Comparison of ENCODE assay signal across 32 mouse cellular contexts in the genomic region with DNA sequence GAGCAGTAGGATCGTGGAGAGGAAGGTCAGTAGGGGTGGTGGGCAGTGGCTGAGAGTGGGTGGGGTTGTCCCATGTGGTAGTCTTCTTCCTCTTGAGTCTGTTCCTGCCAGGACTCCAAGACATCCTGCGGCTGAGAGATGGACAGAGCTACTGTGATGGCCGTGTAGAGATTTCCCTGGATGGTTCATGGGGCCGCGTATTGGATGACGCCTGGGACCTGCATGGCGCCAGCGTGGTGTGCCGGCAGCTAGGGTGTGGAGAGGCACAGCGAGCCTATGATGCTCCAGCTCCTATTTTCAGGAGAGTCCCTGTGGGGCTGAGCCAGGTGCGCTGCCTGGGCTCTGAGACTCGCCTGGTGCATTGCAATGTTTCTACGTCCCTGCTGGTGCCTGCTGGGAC. TPM values are rescaled to one million over a fixed set of nuclear protein-coding genes. Genes with fewer than 3 reads are reported as not detected.
"Had no signal": no experiment of that assay in that cellular context is flagged by ENCODE, and none has a peak within 500 bp of the region (broad histone marks: within the 10 kb centered on the region; RNA-seq: fewer than 3 reads in every experiment).

No protein-coding gene starts in this region.

- H3K9me3 ChIP-seq: heart, embryonic 13.5 days; heart, embryonic 15.5 days; hindbrain, embryonic 12.5 days; kidney, embryonic 15.5 days; limb, embryonic 13.5 days; limb, embryonic 15.5 days; liver, embryonic 12.5 days had no signal

- H3K4me1 ChIP-seq: heart, embryonic 13.5 days; heart, embryonic 15.5 days; hindbrain, embryonic 10.5 days; hindbrain, embryonic 12.5 days; kidney, embryonic 15.5 days; limb, embryonic 13.5 days; limb, embryonic 15.5 days; liver, embryonic 12.5 days had no signal

- H3K27me3 ChIP-seq: heart, embryonic 13.5 days; heart, embryonic 15.5 days; hindbrain, embryonic 12.5 days; kidney, embryonic 15.5 days; limb, embryonic 13.5 days; limb, embryonic 15.5 days; liver, embryonic 12.5 days had no signal

- DNase-seq: gastrocnemius, adult 2 months; gastrocnemius, postnatal 10 days; gastrocnemius, postnatal 25 days; heart, adult 2 months; heart, postnatal 14 days; heart, postnatal 4 days; kidney, adult 18-20 months; kidney, adult 8-10 months; kidney, postnatal 14 days; kidney, postnatal 36 days; layer of hippocampus, adult 9-11 months; layer of hippocampus, postnatal 36 days; left cerebral cortex, postnatal 4 days had no signal

- H3K4me3 ChIP-seq: gastrocnemius, adult 2 months; heart, adult 2 months; heart, embryonic 13.5 days; heart, embryonic 15.5 days; hindbrain, embryonic 10.5 days; hindbrain, embryonic 12.5 days; kidney, embryonic 15.5 days; limb, embryonic 13.5 days; limb, embryonic 15.5 days; liver, embryonic 12.5 days had no signal

- H3K9ac ChIP-seq: heart, embryonic 13.5 days; heart, embryonic 15.5 days; hindbrain, embryonic 12.5 days; hindbrain, embryonic 14.5 days; kidney, embryonic 15.5 days; limb, embryonic 13.5 days; limb, embryonic 15.5 days; liver, embryonic 12.5 days had no signal

- H3K27ac ChIP-seq: gastrocnemius, adult 2 months; heart, adult 2 months; heart, embryonic 13.5 days; heart, embryonic 15.5 days; hindbrain, embryonic 10.5 days; hindbrain, embryonic 12.5 days; hindbrain, embryonic 14.5 days; kidney, embryonic 15.5 days; kidney, postnatal 0 days; limb, embryonic 13.5 days; limb, embryonic 15.5 days; liver, embryonic 12.5 days had no signal

- H3K36me3 ChIP-seq: heart, embryonic 13.5 days; heart, embryonic 15.5 days; hindbrain, embryonic 10.5 days; hindbrain, embryonic 12.5 days; kidney, embryonic 15.5 days; limb, embryonic 13.5 days; limb, embryonic 15.5 days; liver, embryonic 12.5 days had no signal

- H3K4me2 ChIP-seq: heart, embryonic 11.5 days; heart, embryonic 13.5 days; heart, embryonic 15.5 days; hindbrain, embryonic 12.5 days; hindbrain, embryonic 14.5 days; kidney, embryonic 15.5 days; limb, embryonic 13.5 days; limb, embryonic 15.5 days; liver, embryonic 12.5 days had no signal

- ATAC-seq: hindbrain, embryonic 16.5 days; inflammation-experienced regulatory T-cells, adult 6 months; intestine, postnatal 0 days; liver, embryonic 12.5 days had no signal

RNA-seq across cellular contexts. Expression of gene Cd163l1, which starts 6.1 kb away (rescaled TPM):
- polyA plus RNA-seq: heart, embryonic 11.5 days; heart, postnatal 0 days; hindbrain, embryonic 10.5 days; hindbrain, embryonic 12.5 days; hindbrain, embryonic 14.5 days; hindbrain, embryonic 16.5 days; kidney, embryonic 15.5 days; limb, embryonic 11.5 days; limb, embryonic 15.5 days; liver, embryonic 12.5 days had no signal

RNA-seq across cellular contexts. Expression of gene Olfr524, which starts 18.4 kb away (rescaled TPM):
- polyA plus RNA-seq: frontal cortex, adult 2 months; heart, adult 2 months; heart, embryonic 11.5 days; heart, embryonic 13.5 days; heart, postnatal 0 days; hindbrain, embryonic 10.5 days; hindbrain, embryonic 12.5 days; hindbrain, embryonic 14.5 days; hindbrain, embryonic 16.5 days; intestine, postnatal 0 days; kidney, embryonic 15.5 days; kidney, postnatal 0 days; limb, embryonic 11.5 days; limb, embryonic 13.5 days; limb, embryonic 15.5 days; liver, adult 2 months; liver, embryonic 12.5 days had no signal

RNA-seq across cellular contexts. Expression of gene 5830411N06Rik, which starts 22.9 kb away (rescaled TPM):
- polyA plus RNA-seq: heart, embryonic 11.5 days; heart, embryonic 13.5 days; heart, postnatal 0 days; hindbrain, embryonic 10.5 days; hindbrain, embryonic 12.5 days; hindbrain, embryonic 14.5 days; hindbrain, embryonic 16.5 days; intestine, postnatal 0 days; kidney, embryonic 15.5 days; kidney, postnatal 0 days; limb, embryonic 11.5 days; limb, embryonic 13.5 days; limb, embryonic 15.5 days; liver, adult 2 months; liver, embryonic 12.5 days had no signal

RNA-seq across cellular contexts. Expression of gene Olfr523, which starts 51.2 kb away (rescaled TPM):
- polyA plus RNA-seq: heart, adult 2 months; heart, embryonic 11.5 days; heart, embryonic 13.5 days; heart, embryonic 15.5 days; heart, postnatal 0 days; hindbrain, embryonic 10.5 days; hindbrain, embryonic 12.5 days; hindbrain, embryonic 14.5 days; hindbrain, embryonic 16.5 days; inflammation-experienced regulatory T-cells, adult 6 months; intestine, postnatal 0 days; kidney, embryonic 15.5 days; kidney, postnatal 0 days; large intestine, adult 2 months; limb, embryonic 11.5 days; limb, embryonic 13.5 days; limb, embryonic 15.5 days; liver, adult 2 months; liver, embryonic 12.5 days had no signal

RNA-seq across cellular contexts. Expression of gene Olfr522, which starts 59.6 kb away (rescaled TPM):
- polyA plus RNA-seq: frontal cortex, adult 2 months; heart, adult 2 months; heart, embryonic 11.5 days; heart, embryonic 13.5 days; heart, embryonic 15.5 days; heart, postnatal 0 days; hindbrain, embryonic 10.5 days; hindbrain, embryonic 12.5 days; hindbrain, embryonic 14.5 days; hindbrain, embryonic 16.5 days; intestine, postnatal 0 days; kidney, embryonic 15.5 days; kidney, postnatal 0 days; large intestine, adult 2 months; limb, embryonic 11.5 days; limb, embryonic 13.5 days; limb, embryonic 15.5 days; liver, adult 2 months; liver, embryonic 12.5 days had no signal
